ENCODE assay signal across 8 mouse cellular contexts in genomic region chr5:65536751-65537419, GRCm38 (mm10). TPM values are rescaled to one million over a fixed set of nuclear protein-coding genes. Genes with fewer than 3 reads are reported as not detected.
DNase-seq lines count a peak whose midpoint lies in the region; ATAC-seq lines count a peak whose summit lies in the region.

Smim14 (minus strand) TSS chr5:65537184.
Ube2k (plus strand) TSS chr5:65537233.

- ATAC-seq in inflammation-experienced regulatory T-cells, adult 6 months, result peak; percentile 79
- ATAC-seq in megakaryocyte-erythroid progenitor cell, adult 5-6 weeks (replicated peaks; ENCODE audit: low FRiP score, low TSS enrichment, poor library complexity, severe bottlenecking), result peak; percentile 66

- DNase-seq in adipocyte (ENCODE audit: low spot score), result peak; percentile 92
- peak; percentile 93 for DNase-seq in embryo, embryonic 10 days (ENCODE audit: low spot score)
- DNase-seq in gastrocnemius, postnatal 14 days, result peak; percentile 94
- DNase-seq in left cerebral cortex, postnatal 10 days (ENCODE audit: extremely low spot score in 1 of 2, low spot score in 2 of 2), result peak; percentile 91 to 96
- peak; percentile 95 for DNase-seq in right cerebral cortex, postnatal 25 days
- DNase-seq in urinary bladder, postnatal 4 days (ENCODE audit: low spot score in 2 of 2), result peak; percentile 93 to 94

- intact Hi-C loops in gastrocnemius, postnatal 14 days (cut with DNase I; ENCODE audit: low total_unique reads), result loop anchor here (5.0 to 10.0 kb wide), 2 partner anchors 88 to 160 kb away; partner anchors contain the start of gene Pds5a
- intact Hi-C loops in left cerebral cortex, postnatal 10 days (cut with DNase I), result loop anchor here (5.0 kb wide), 1 partner anchor 45 kb away; the partner anchor contains the start of gene Gm43552

RNA-seq across cellular contexts. Expression of gene Smim14, which starts in this region (rescaled TPM):
- total RNA-seq in gastrocnemius, postnatal 14 days (2021), result 10 to 100 TPM; 34.7 to 39.4 TPM
- polyA plus RNA-seq in inflammation-experienced regulatory T-cells, adult 6 months (2017; shearing (Covaris generic)), result 100 to 1,000 TPM in 2 of 3 experiments, 10 to 100 TPM in 1; 54.0 to 162 (median 147) TPM
- total RNA-seq in left cerebral cortex, postnatal 10 days (2021), result 100 to 1,000 TPM; 127 to 143 TPM
- total RNA-seq in megakaryocyte-erythroid progenitor cell, adult 5-6 weeks (2014; fragmentation: Nextera tagmentation), result 23.2 and 24.9 TPM in 2 replicates
- total RNA-seq in megakaryocyte-erythroid progenitor cell, adult 5-6 weeks (2017), result 26.1 and 26.9 TPM in 2 replicates

RNA-seq across cellular contexts. Expression of gene Ube2k, which starts in this region (rescaled TPM):
- total RNA-seq in gastrocnemius, postnatal 14 days (2021), result 10 to 100 TPM; 60.9 to 61.8 TPM
- polyA plus RNA-seq in inflammation-experienced regulatory T-cells, adult 6 months (2017; shearing (Covaris generic)), result 100 to 1,000 TPM in 2 of 3 experiments, 10 to 100 TPM in 1; 97.7 to 133 (median 119) TPM
- total RNA-seq in left cerebral cortex, postnatal 10 days (2021), result 100 to 1,000 TPM; 134 to 138 TPM
- 109 and 117 TPM in 2 replicates for total RNA-seq in megakaryocyte-erythroid progenitor cell, adult 5-6 weeks (2014; fragmentation: Nextera tagmentation)
- 53.3 and 60.8 TPM in 2 replicates for total RNA-seq in megakaryocyte-erythroid progenitor cell, adult 5-6 weeks (2017)

Comparison
In these comparisons a context has a peak if more than half of its experiments do, and no peak if none do; other contexts are left out.
1. Peak in every context shown above with its lines: DNase-seq and ATAC-seq.